Mouse (Mus musculus) ES-E14 (cell line): ENCODE measurements around the gene Ndufb5. TPM values are rescaled to one million over a fixed set of nuclear protein-coding genes. Genes with fewer than 3 reads are reported as not detected.

Source experiments
- DNase-seq: peaks from one replicate; pipeline ENCODE4 v3.0.0-alpha.2; 2013; ENCODE audit warnings: low read depth, low spot score
- H3K27ac ChIP-seq: 2 replicates; pipeline ENCODE4 v1.5.1; 2012; ENCODE audit warnings: low read depth, mild to moderate bottlenecking, low read length, moderate library complexity, mixed read lengths; ENCODE audit not compliant: poor library complexity, insufficient read depth, severe bottlenecking
- H3K36me3 ChIP-seq: 2 replicates; pipeline ENCODE4 v1.6.1; 2012; ENCODE audit warnings: mild to moderate bottlenecking, low read length, moderate library complexity, mixed read lengths; ENCODE audit not compliant: control insufficient read depth, poor library complexity, insufficient read depth, severe bottlenecking
- H3K4me1 ChIP-seq, 2 experiments: fragments of 150-350 bp in 1 of 2; sonication (generic) in 1 of 2; 2 replicates each; pipeline ENCODE4 v1.6.1; 2012; ENCODE audit warnings: low read length in 2 of 2, mild to moderate bottlenecking in 1 of 2, mixed read lengths in 1 of 2; ENCODE audit not compliant: control insufficient read depth in 2 of 2, insufficient read depth in 2 of 2, poor library complexity in 1 of 2
- H3K4me3 ChIP-seq, 2 experiments: fragments of 150-350 bp in 1 of 2; sonication (generic) in 1 of 2; 2 replicates each; pipeline ENCODE4 v1.5.1; 2012; ENCODE audit warnings: low read length in 2 of 2, low read depth in 1 of 2, mild to moderate bottlenecking in 1 of 2, mixed read lengths in 1 of 2; ENCODE audit not compliant: insufficient read depth in 1 of 2, poor library complexity in 1 of 2, severe bottlenecking in 1 of 2
- H3K9ac ChIP-seq: 2 replicates; pipeline ENCODE4 v1.6.1; 2012; ENCODE audit warnings: low read depth, mild to moderate bottlenecking, low read length, mixed read lengths; ENCODE audit not compliant: poor library complexity, insufficient read depth, severe bottlenecking
- H3K9me3 ChIP-seq: fragments of 150-350 bp; sonication (generic); 2 replicates; pipeline ENCODE4 v1.6.1; 2012; ENCODE audit warnings: low read depth, mild to moderate bottlenecking, low read length; ENCODE audit not compliant: control insufficient read depth, insufficient read depth
- CHD2 ChIP-seq: IDR thresholded peaks from 2 replicates; pipeline ENCODE4 v1.6.1; 2014; ENCODE audit warnings: mild to moderate bottlenecking, low read depth, low read length, inconsistent platforms
- HCFC1 ChIP-seq: IDR thresholded peaks from 2 replicates; pipeline ENCODE4 v1.6.1; 2012; ENCODE audit warnings: low read length, inconsistent platforms, borderline replicate concordance; ENCODE audit not compliant: insufficient read depth
- MAFK ChIP-seq: IDR thresholded peaks from 2 replicates; pipeline ENCODE4 v1.6.1; 2014; ENCODE audit warnings: mild to moderate bottlenecking, low read depth, low read length, inconsistent platforms; ENCODE audit not compliant: insufficient read depth
- ZC3H11A ChIP-seq: IDR thresholded peaks from 2 replicates; pipeline ENCODE4 v1.6.1; 2012; ENCODE audit warnings: low read depth, mild to moderate bottlenecking, inconsistent platforms, low read length, borderline replicate concordance
- ZNF384 ChIP-seq: IDR thresholded peaks from 2 replicates; pipeline ENCODE4 v1.6.1; 2012; ENCODE audit warnings: low read depth, low read length, inconsistent platforms
- in situ Hi-C, 2 experiments: fragments of 600-800 bp; cut with MboI; formaldehyde crosslinking; loops; one replicate each; pipeline ENCODE4 v1.15.1; 2025; ENCODE audit warnings: low sequenced_read_pairs in 2 of 2, inconsistent platforms in 1 of 2; ENCODE audit not compliant: unreplicated experiment in 2 of 2
- total RNA-seq: library from RNA; depleted of rRNA; stranded (reverse); fragments of 300-350 nt; gene quantifications from 2 replicates; pipeline ENCODE4 v1.2.3, GENCODE M21; 2012

The Ndufb5 gene
- total RNA-seq, 1 experiment = 199 TPM

GRCm38 (mm10) chr3:32718271-32718670 is 18.5 kb upstream of the Ndufb5 start:
- no peaks in the 10 kb centered on the region for H3K9me3 ChIP-seq
- H3K4me3 ChIP-seq = no peak overlapping the region
- no peaks in the 10 kb centered on the region for H3K4me1 ChIP-seq
- in situ Hi-C loops = loop anchor here in 1 of 2 experiments (25.0 kb wide), 1 partner anchor 1344 kb away; no protein-coding TSS in a partner anchor
- no peak overlapping the region for H3K9ac ChIP-seq
- H3K36me3 ChIP-seq = peaks cover 41% of the 10 kb centered on the region
- DNase-seq = no peak
- H3K27ac ChIP-seq = no peak overlapping the region
- no peak for TF ChIP-seq CHD2
- no peak for TF ChIP-seq ZNF384
- no peak for TF ChIP-seq MAFK
- no peak for TF ChIP-seq ZC3H11A
- no peak for TF ChIP-seq HCFC1

- in situ Hi-C loops = loop anchor here in 1 of 2 experiments (25.0 kb wide), 1 partner anchor 1338 kb away; no protein-coding TSS in a partner anchor
- Histone ChIP-seq H3K4me3 (no peak overlapping the region), H3K9me3 (no peaks in the 10 kb centered on the region), H3K27ac (no peak overlapping the region), H3K9ac (no peak overlapping the region), H3K36me3 (peaks cover 47% of the 10 kb centered on the region), H3K4me1 (no peaks in the 10 kb centered on the region)
- TF ChIP-seq MAFK (no peak), HCFC1 (no peak), ZC3H11A (no peak), ZNF384 (no peak), CHD2 (no peak)
- no peak for DNase-seq
Observed at GRCm38 (mm10) chr3:32724191-32724590, 12.6 kb upstream of the Ndufb5 start.

DNA sequence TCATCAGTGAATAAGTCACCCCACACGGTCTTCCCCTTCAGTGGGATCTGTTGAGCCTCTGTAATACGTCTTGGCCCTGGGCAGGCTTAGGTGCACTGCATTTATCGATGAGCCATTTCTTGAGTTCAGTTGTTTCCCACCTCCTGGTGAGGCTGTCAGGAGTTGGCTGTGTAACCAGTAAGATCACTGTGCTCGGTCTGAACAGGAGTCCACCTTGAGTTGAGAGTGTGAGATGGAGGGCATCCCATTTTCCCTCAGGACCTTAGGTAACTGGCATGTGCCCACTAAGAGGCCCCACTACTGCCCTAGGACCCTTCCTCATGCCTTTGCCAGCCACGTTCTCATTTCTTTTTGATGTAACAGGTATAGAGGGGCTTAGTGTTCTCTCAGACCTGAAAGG is 10.8 kb upstream of the Ndufb5 start:
- no peak for DNase-seq
- in situ Hi-C loops = no loop called here
- no peak overlapping the region for H3K9ac ChIP-seq
- peaks cover 47% of the 10 kb centered on the region for H3K36me3 ChIP-seq
- H3K4me1 ChIP-seq = no peaks in the 10 kb centered on the region
- no peak overlapping the region for H3K27ac ChIP-seq
- no peak overlapping the region for H3K4me3 ChIP-seq
- TF ChIP-seq ZNF384 (no peak), HCFC1 (no peak), MAFK (no peak), ZC3H11A (no peak), CHD2 (no peak)
- no peaks in the 10 kb centered on the region for H3K9me3 ChIP-seq

DNA sequence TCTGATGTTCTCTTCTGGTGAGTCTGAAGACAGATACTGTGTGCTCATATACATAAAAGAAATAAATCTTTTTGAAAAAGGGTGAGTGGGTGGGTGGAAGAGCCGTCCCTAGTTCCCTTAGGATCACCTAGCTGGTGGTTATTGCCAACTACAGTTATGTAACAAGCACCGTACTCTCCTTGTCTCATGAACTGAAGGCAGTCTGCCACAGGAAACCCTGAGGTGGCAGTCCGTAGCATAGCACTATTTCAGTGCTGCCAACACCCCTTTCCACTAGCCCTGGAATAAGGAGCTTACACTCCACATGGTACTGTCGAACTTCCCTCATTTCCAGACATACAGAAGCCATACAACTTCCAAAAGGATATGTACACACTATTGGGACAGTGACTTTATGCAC is 8.9 kb upstream of the Ndufb5 start:
- in situ Hi-C loops = no loop called here
- Histone ChIP-seq H3K9ac (no peak overlapping the region), H3K4me1 (no peaks in the 10 kb centered on the region), H3K9me3 (no peaks in the 10 kb centered on the region), H3K36me3 (peaks cover 49% of the 10 kb centered on the region), H3K27ac (no peak overlapping the region), H3K4me3 (no peak overlapping the region)
- DNase-seq = no peak
- TF ChIP-seq MAFK (no peak), CHD2 (no peak), ZC3H11A (no peak), ZNF384 (no peak), HCFC1 (no peak)

GRCm38 (mm10) chr3:32737172-32737655 is 424 bp downstream of the Ndufb5 start, which contains the start of gene Mrpl47:
TSS of gene Mrpl47 (minus strand) at chr3:32737605.
- no peaks in the 10 kb centered on the region for H3K9me3 ChIP-seq
- in situ Hi-C loops = no loop called here
- H3K36me3 ChIP-seq = peaks cover 6% of the 10 kb centered on the region
- peaks cover 0 to 2% of the 10 kb centered on the region in 2 experiments; a peak in 1 of 4 replicates for H3K4me1 ChIP-seq
- peak within 1 kb of the TSS; percentile 86 for H3K27ac ChIP-seq
- peak within 1 kb of the TSS; percentile 86 to 99 for H3K4me3 ChIP-seq
- TF ChIP-seq ZC3H11A (no peak), HCFC1 (no peak), ZNF384 (no peak), CHD2 (no peak), MAFK (no peak)
- H3K9ac ChIP-seq = peak within 1 kb of the TSS; percentile 93
- no peak for DNase-seq
